Mouse (Mus musculus): ENCODE results near the gene Slc13a2. TPM values are rescaled to one million over a fixed set of nuclear protein-coding genes. Genes with fewer than 3 reads are reported as not detected.

Gene Slc13a2
- 0.07 and 0.08 TPM in 2 replicates for polyA plus RNA-seq (2015; fragmentation: Nextera tagmentation; extraction: Ambion mirVana)

DNA sequence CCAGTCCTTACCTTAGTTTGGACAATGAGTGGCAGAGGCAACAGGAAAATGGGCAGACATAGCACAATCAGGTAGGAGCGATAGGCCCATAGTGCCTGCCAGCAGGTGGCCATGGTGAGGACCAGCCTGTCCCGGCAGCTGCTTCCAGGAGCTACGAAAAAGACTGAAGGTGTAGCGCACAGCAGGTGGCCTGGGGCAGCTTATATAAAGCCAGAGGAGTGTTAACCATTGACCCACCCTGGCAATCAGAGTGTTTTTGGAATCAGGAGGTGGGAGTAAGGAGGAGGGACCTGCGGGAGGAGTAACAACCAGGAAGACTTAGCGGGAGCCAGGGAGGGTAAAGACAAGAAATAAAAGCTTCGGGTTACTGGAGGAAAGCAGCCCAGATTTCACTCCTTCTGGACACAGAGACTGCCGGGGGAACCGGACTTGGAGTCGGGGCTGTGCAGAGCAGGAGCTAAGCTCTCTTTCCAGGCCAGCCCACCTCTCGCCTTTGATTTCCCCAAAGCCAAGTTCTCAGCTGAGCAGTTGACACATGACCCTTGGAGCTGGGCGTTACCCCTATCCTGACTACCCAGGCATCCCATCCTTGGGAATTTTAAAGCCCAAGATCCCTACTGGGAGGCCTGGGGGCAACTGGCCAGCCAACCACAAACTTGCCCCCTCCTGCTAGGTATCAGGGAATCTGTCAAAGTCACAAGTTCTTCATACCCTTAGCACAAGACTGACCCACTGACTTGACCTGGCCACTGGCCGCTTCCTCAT is at the start of gene Slc13a2:
Slc13a2 (minus strand) TSS at position 163 of the 765 bp plus-strand sequence.
- Histone ChIP-seq H3K9me3 (ENCODE audit: low read length) (no peaks in the 10 kb centered on the region), H3K9ac (replicated peaks) (no peak within 1 kb of the TSS), H3K27me3 (ENCODE audit: insufficient read depth, low read length) (no peaks in the 10 kb centered on the region; the same call in 1 of the 2 replicates), H3K27ac (ENCODE audit: low read depth) (no peak within 1 kb of the TSS), H3K36me3 (replicated peaks; ENCODE audit: insufficient read depth, low read length) (no peaks in the 10 kb centered on the region), H3K4me1 (ENCODE audit: insufficient read depth) (peaks cover 10% of the 10 kb centered on the region), H3K4me2 (ENCODE audit: low read depth, low read length) (no peak within 1 kb of the TSS), H3K4me3 (ENCODE audit: low read depth, low read length) (no peak within 1 kb of the TSS)
- TF ChIP-seq CTCF (IDR thresholded peaks at IDR 0.05; ENCODE audit: low read depth) (0 out of 2 replicates have a peak, but pooled peaks have one; percentile 5), EP300 (IDR thresholded peaks at IDR 0.05; ENCODE audit: low read depth) (no peak)
- ATAC-seq (no peak), DNase-seq (no peak)
- 26% methylated on average over 13 of the region's 13 CpGs for WGBS (ENCODE audit: insufficient replicate concordance)

- Histone ChIP-seq H3K27me3 (ENCODE audit: insufficient read depth, low read length) (no peaks in the 10 kb centered on the region), H3K9me3 (ENCODE audit: low read length) (no peaks in the 10 kb centered on the region), H3K4me2 (ENCODE audit: low read depth, low read length) (no peak overlapping the region), H3K4me3 (ENCODE audit: low read depth, low read length) (no peak overlapping the region), H3K36me3 (replicated peaks; ENCODE audit: insufficient read depth, low read length) (no peaks in the 10 kb centered on the region), H3K9ac (replicated peaks) (no peak overlapping the region), H3K4me1 (ENCODE audit: insufficient read depth) (peaks cover 7% of the 10 kb centered on the region), H3K27ac (ENCODE audit: low read depth) (no peak overlapping the region)
- WGBS (ENCODE audit: insufficient replicate concordance): 78% methylated on average over 10 of the region's 10 CpGs
- ATAC-seq (no peak), DNase-seq (no peak)
- TF ChIP-seq CTCF (IDR thresholded peaks at IDR 0.05; ENCODE audit: low read depth): no peak
- TF ChIP-seq EP300 (IDR thresholded peaks at IDR 0.05; ENCODE audit: low read depth): no peak
Measured at GRCm38 (mm10) chr11:78471326-78472103, 49.5 kb upstream of the Slc13a2 start.

DNA sequence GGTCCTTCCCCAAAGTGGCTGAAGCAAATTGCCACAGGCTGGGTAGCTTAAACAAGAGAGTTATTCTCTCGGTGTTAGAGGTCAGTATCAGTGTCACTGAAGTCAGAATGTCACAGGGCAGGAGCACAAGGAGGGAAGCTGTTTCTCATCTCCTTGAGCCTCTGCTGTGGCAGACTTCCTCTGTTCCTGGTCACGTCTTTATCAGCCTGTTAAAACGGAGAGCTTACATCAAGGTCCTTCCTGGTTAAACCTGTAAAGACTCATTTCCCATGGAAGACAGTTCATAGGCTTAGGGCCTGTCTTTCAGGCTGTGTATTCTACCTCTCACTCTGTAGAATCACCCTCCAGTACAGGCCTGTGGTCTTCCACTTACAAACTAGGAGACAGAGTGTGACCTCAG is 45.9 kb upstream of the Slc13a2 start:
- H3K9me3 ChIP-seq (ENCODE audit: low read length): no peaks in the 10 kb centered on the region
- H3K4me1 ChIP-seq (ENCODE audit: insufficient read depth): peaks cover 25% of the 10 kb centered on the region
- TF ChIP-seq CTCF (IDR thresholded peaks at IDR 0.05; ENCODE audit: low read depth): no peak
- no peak for TF ChIP-seq EP300 (IDR thresholded peaks at IDR 0.05; ENCODE audit: low read depth)
- H3K4me3 ChIP-seq (ENCODE audit: low read depth, low read length): no peak overlapping the region
- H3K4me2 ChIP-seq (ENCODE audit: low read depth, low read length): no peak overlapping the region
- H3K36me3 ChIP-seq (replicated peaks; ENCODE audit: insufficient read depth, low read length): no peaks in the 10 kb centered on the region
- no peak overlapping the region for H3K9ac ChIP-seq (replicated peaks)
- DNase-seq: no peak
- H3K27ac ChIP-seq (ENCODE audit: low read depth): no peak overlapping the region
- WGBS (ENCODE audit: insufficient replicate concordance): 32% methylated on average over 3 of the region's 3 CpGs
- no peaks in the 10 kb centered on the region for H3K27me3 ChIP-seq (ENCODE audit: insufficient read depth, low read length)
- ATAC-seq: no peak

- H3K4me3 ChIP-seq (ENCODE audit: low read depth, low read length): no peak overlapping the region
- DNase-seq (no peak), ATAC-seq (no peak)
- peaks cover 25% of the 10 kb centered on the region for H3K4me1 ChIP-seq (ENCODE audit: insufficient read depth)
- no peaks in the 10 kb centered on the region for H3K36me3 ChIP-seq (replicated peaks; ENCODE audit: insufficient read depth, low read length)
- H3K4me2 ChIP-seq (ENCODE audit: low read depth, low read length): no peak overlapping the region
- H3K9me3 ChIP-seq (ENCODE audit: low read length): no peaks in the 10 kb centered on the region
- WGBS (ENCODE audit: insufficient replicate concordance): 61% methylated on average over 7 of the region's 7 CpGs
- TF ChIP-seq EP300 (IDR thresholded peaks at IDR 0.05; ENCODE audit: low read depth): no peak
- no peak for TF ChIP-seq CTCF (IDR thresholded peaks at IDR 0.05; ENCODE audit: low read depth)
- H3K27ac ChIP-seq (ENCODE audit: low read depth): no peak overlapping the region
- H3K9ac ChIP-seq (replicated peaks): no peak overlapping the region
- no peaks in the 10 kb centered on the region for H3K27me3 ChIP-seq (ENCODE audit: insufficient read depth, low read length)
Measured at GRCm38 (mm10) chr11:78467515-78467914, 45.5 kb upstream of the Slc13a2 start.

GRCm38 (mm10) chr11:78466242-78466912 is 44.4 kb upstream of the Slc13a2 start:
- H3K9ac ChIP-seq (replicated peaks): peak overlapping the region; percentile 65
- H3K36me3 ChIP-seq (replicated peaks; ENCODE audit: insufficient read depth, low read length): no peaks in the 10 kb centered on the region
- 67% methylated on average over 23 of the region's 23 CpGs for WGBS (ENCODE audit: insufficient replicate concordance)
- H3K27me3 ChIP-seq (ENCODE audit: insufficient read depth, low read length): no peaks in the 10 kb centered on the region
- 0 out of 2 replicates have a peak, but pooled peaks have one; percentile 16 for ATAC-seq
- no peaks in the 10 kb centered on the region for H3K9me3 ChIP-seq (ENCODE audit: low read length)
- DNase-seq: peak; percentile 18
- peak overlapping the region; percentile 82; the same call in 1 of the 2 replicates for H3K27ac ChIP-seq (ENCODE audit: low read depth)
- H3K4me1 ChIP-seq (ENCODE audit: insufficient read depth): peaks cover 25% of the 10 kb centered on the region
- peak overlapping the region; percentile 81 for H3K4me2 ChIP-seq (ENCODE audit: low read depth, low read length)
- H3K4me3 ChIP-seq (ENCODE audit: low read depth, low read length): peak overlapping the region; percentile 63
- TF ChIP-seq EP300 (IDR thresholded peaks at IDR 0.05; ENCODE audit: low read depth) (no peak), CTCF (IDR thresholded peaks at IDR 0.05; ENCODE audit: low read depth) (no peak)

Measured in liver, postnatal 0 days (tissue).